Mouse (Mus musculus) neural tube, embryonic 11.5 days (tissue): ENCODE measurements around the gene Olfr1313. TPM values are rescaled to one million over a fixed set of nuclear protein-coding genes. Genes with fewer than 3 reads are reported as not detected.
"Not testable (repeated sequence)": the region's sequence is repeated elsewhere in the genome, so short reads cannot be mapped to it uniquely, and the experiment has no call there.

Experiments
- ATAC-seq: fragments of 200-750 bp; cut with Nextera tagmentation; 2 replicates; pipeline ENCODE4 v1.8.0; 2017; ENCODE audit warnings: moderate number of reproducible peaks, mild to moderate bottlenecking, moderate TSS enrichment, moderate library complexity; ENCODE audit not compliant: insufficient read depth, low FRiP score, low TSS enrichment
- DNase-seq: peaks from one replicate; pipeline ENCODE4 v3.0.0-alpha.2; 2015; ENCODE audit warnings: low spot score
- H3K27ac ChIP-seq: fragments of 300-500 bp; sonication (generic); 2 replicates; pipeline ENCODE4 v1.5.1; 2014; ENCODE audit warnings: low read depth, mild to moderate bottlenecking, low read length
- H3K27me3 ChIP-seq: fragments of 300-500 bp; sonication (generic); 2 replicates; pipeline ENCODE4 v1.6.1; 2014; ENCODE audit warnings: mild to moderate bottlenecking, low read length, mixed read lengths; ENCODE audit not compliant: control insufficient read depth, insufficient read depth
- H3K36me3 ChIP-seq: fragments of 300-500 bp; sonication (generic); 2 replicates; pipeline ENCODE4 v1.6.1; 2014; ENCODE audit warnings: mild to moderate bottlenecking, low read length, moderate library complexity, mixed read lengths; ENCODE audit not compliant: control insufficient read depth, insufficient read depth
- H3K4me1 ChIP-seq: fragments of 300-500 bp; sonication (generic); 2 replicates; pipeline ENCODE4 v1.6.1; 2014; ENCODE audit warnings: low read length, mixed read lengths; ENCODE audit not compliant: control insufficient read depth, insufficient read depth
- H3K4me2 ChIP-seq: fragments of 300-500 bp; sonication (generic); 2 replicates; pipeline ENCODE4 v1.6.1; 2014; ENCODE audit warnings: low read depth, mild to moderate bottlenecking, moderate library complexity
- H3K4me3 ChIP-seq: fragments of 300-500 bp; sonication (generic); 2 replicates; pipeline ENCODE4 v1.5.1; 2014; ENCODE audit warnings: low read depth, low read length
- H3K9ac ChIP-seq: fragments of 300-500 bp; sonication (generic); 2 replicates; pipeline ENCODE4 v1.6.1; 2014; ENCODE audit warnings: mild to moderate bottlenecking, low read length
- H3K9me3 ChIP-seq: fragments of 300-500 bp; sonication (generic); 2 replicates; pipeline ENCODE4 v1.6.1; 2016; ENCODE audit warnings: low read length; ENCODE audit not compliant: control insufficient read depth
- WGBS: fragments of 180-500 bp; shearing (Covaris S2); extraction: QIAGEN DNeasy Blood & Tissue Kit; methylation state at CpG from one replicate; pipeline ENCODE4 v1.1.7; 2014; 5-methylcytosine and 5-hydroxymethylcytosine counted together
- polyA plus RNA-seq: library from polyadenylated mRNA; unstranded; fragments of >200 nt; fragmentation: Nextera tagmentation; extraction: Ambion mirVana; gene quantifications from 2 replicates; pipeline ENCODE4 v1.2.1, GENCODE M21; 2014

The Olfr1313 gene
- polyA plus RNA-seq, result not detected in 2 replicates

- Histone ChIP-seq H3K9me3 (no peaks in the 10 kb centered on the region), H3K36me3 (no peaks in the 10 kb centered on the region), H3K4me2 (no peak within 1 kb of the TSS), H3K27me3 (no peaks in the 10 kb centered on the region), H3K4me3 (no peak within 1 kb of the TSS), H3K9ac (no peak within 1 kb of the TSS), H3K27ac (no peak within 1 kb of the TSS), H3K4me1 (no peaks in the 10 kb centered on the region)
- DNase-seq (no peak), ATAC-seq (no peak)
Measured at GRCm38 (mm10) chr2:112077743-112078142, at the start of gene Olfr1313. Olfr1313 (minus strand) TSS chr2:112077843.

- Histone ChIP-seq H3K9me3 (no peaks in the 10 kb centered on the region), H3K4me1 (no peaks in the 10 kb centered on the region), H3K9ac (no peak within 1 kb of the TSS), H3K4me3 (no peak within 1 kb of the TSS), H3K36me3 (no peaks in the 10 kb centered on the region), H3K27me3 (no peaks in the 10 kb centered on the region), H3K4me2 (no peak within 1 kb of the TSS), H3K27ac (no peak within 1 kb of the TSS)
- ATAC-seq, result no peak
- WGBS, result 80% methylated on average over 1 of the region's 1 CpGs
- DNase-seq, result no peak
Measured at GRCm38 (mm10) chr2:112115340-112115739, 37.7 kb upstream of the Olfr1313 start, which contains the start of gene Olfr1315-ps1. Olfr1315-ps1 (minus strand) TSS chr2:112115440.

GRCm38 (mm10) chr2:112096681-112097080, 19.0 kb upstream of the Olfr1313 start, which contains the start of gene Olfr1314:
Olfr1314 (minus strand) TSS chr2:112096781.
- H3K27ac ChIP-seq, result no peak within 1 kb of the TSS
- H3K9ac ChIP-seq, result no peak within 1 kb of the TSS
- ATAC-seq, result no peak
- no peaks in the 10 kb centered on the region for H3K27me3 ChIP-seq
- no peak within 1 kb of the TSS for H3K4me2 ChIP-seq
- H3K4me1 ChIP-seq, result no peaks in the 10 kb centered on the region
- DNase-seq, result no peak
- H3K4me3 ChIP-seq, result no peak within 1 kb of the TSS
- H3K9me3 ChIP-seq, result no peaks in the 10 kb centered on the region
- no peaks in the 10 kb centered on the region for H3K36me3 ChIP-seq

GRCm38 (mm10) chr2:112050138-112050537, 27.5 kb downstream of the Olfr1313 start, which contains the start of gene Olfr1312:
Olfr1312 (minus strand) TSS chr2:112050238.
- DNase-seq (no peak), ATAC-seq (no peak; the same call in 1 of the 2 replicates)
- Histone ChIP-seq H3K9ac (no peak within 1 kb of the TSS), H3K9me3 (no peaks in the 10 kb centered on the region), H3K36me3 (no peaks in the 10 kb centered on the region), H3K4me2 (no peak within 1 kb of the TSS), H3K4me3 (no peak within 1 kb of the TSS), H3K27me3 (no peaks in the 10 kb centered on the region), H3K4me1 (no peaks in the 10 kb centered on the region), H3K27ac (no peak within 1 kb of the TSS)
- 55% methylated on average over 1 of the region's 1 CpGs for WGBS

- H3K27me3 ChIP-seq, DNase-seq, H3K36me3 ChIP-seq, H3K9ac ChIP-seq, H3K4me1 ChIP-seq, H3K9me3 ChIP-seq, ATAC-seq, H3K27ac ChIP-seq, H3K4me2 ChIP-seq, H3K4me3 ChIP-seq: not testable (repeated sequence)
- 59% methylated on average over 6 of the region's 6 CpGs for WGBS
Measured at GRCm38 (mm10) chr2:112026971-112027370, 50.7 kb downstream of the Olfr1313 start.

DNA sequence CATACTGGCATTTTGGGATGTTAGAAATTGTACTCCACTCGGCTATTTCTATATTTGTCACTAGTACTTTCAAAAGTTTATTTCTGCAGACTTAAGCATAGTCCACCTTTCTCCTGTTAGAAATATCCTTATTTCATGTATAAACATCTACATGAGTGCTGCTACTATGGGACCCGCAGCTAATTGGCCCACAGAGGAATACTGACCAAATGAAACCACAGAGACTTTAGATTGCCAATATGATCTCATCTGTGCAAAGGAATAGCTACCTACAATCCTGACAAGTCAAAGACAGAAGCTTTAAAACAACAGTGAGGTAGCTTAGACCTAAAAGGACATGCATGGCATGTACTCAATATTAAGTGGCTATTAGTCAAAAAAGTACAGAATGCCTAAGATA, 53.3 kb downstream of the Olfr1313 start, which contains the start of gene Olfr1311:
Gene Olfr1311 (minus strand): TSS at position 101 of the 400 bp plus-strand sequence.
- no peaks in the 10 kb centered on the region for H3K4me1 ChIP-seq
- H3K9ac ChIP-seq, result no peak within 1 kb of the TSS
- H3K27me3 ChIP-seq, result no peaks in the 10 kb centered on the region
- DNase-seq (no peak), ATAC-seq (no peak)
- H3K4me2 ChIP-seq, result no peak within 1 kb of the TSS
- no peak within 1 kb of the TSS for H3K27ac ChIP-seq
- no peak within 1 kb of the TSS for H3K4me3 ChIP-seq
- H3K36me3 ChIP-seq, result no peaks in the 10 kb centered on the region
- WGBS, result 92% methylated on average over 2 of the region's 2 CpGs
- H3K9me3 ChIP-seq, result no peaks in the 10 kb centered on the region

Other genes with a start within 250 kb of the Olfr1313 start
- gene Olfr1305, start 200.7 kb downstream of the Olfr1313 start, polyA plus RNA-seq, result not detected in 2 replicates
- gene Olfr1306, start 161.6 kb downstream of the Olfr1313 start, polyA plus RNA-seq, result not detected in 2 replicates
- not detected in 2 replicates for gene Olfr1307, start 128.4 kb downstream of the Olfr1313 start, polyA plus RNA-seq
- gene Olfr1308, start 112.9 kb downstream of the Olfr1313 start, polyA plus RNA-seq, result not detected in 2 replicates
- not detected in 2 replicates for gene Olfr1309, start 87.6 kb downstream of the Olfr1313 start, polyA plus RNA-seq
- gene Olfr1310, start 65.1 kb downstream of the Olfr1313 start, polyA plus RNA-seq, result not detected in 2 replicates
- not detected in 2 replicates for gene Olfr1311, start 53.4 kb downstream of the Olfr1313 start, polyA plus RNA-seq
- not detected in 2 replicates for gene Olfr1312, start 27.6 kb downstream of the Olfr1313 start, polyA plus RNA-seq
- gene Olfr1314, start 18.9 kb upstream of the Olfr1313 start, polyA plus RNA-seq, result not detected in 2 replicates
- gene Olfr1315-ps1, start 37.6 kb upstream of the Olfr1313 start, polyA plus RNA-seq, result not detected in 2 replicates
- gene Olfr1316, start 57.1 kb upstream of the Olfr1313 start, polyA plus RNA-seq, result not detected in 2 replicates
- gene Olfr1317, start 62.5 kb upstream of the Olfr1313 start, polyA plus RNA-seq, result not detected in 2 replicates
- gene Olfr1318, start 76.4 kb upstream of the Olfr1313 start, polyA plus RNA-seq, result not detected in 2 replicates
- 9.7 and 12.8 TPM in 2 replicates for gene Lpcat4, start 161.6 kb upstream of the Olfr1313 start, polyA plus RNA-seq
- not detected in 2 replicates for gene Nutm1, start 181.4 kb upstream of the Olfr1313 start, polyA plus RNA-seq
- gene Nop10, start 184.1 kb upstream of the Olfr1313 start, polyA plus RNA-seq, result 167 and 171 TPM in 2 replicates
- gene Slc12a6, start 188.0 kb upstream of the Olfr1313 start, polyA plus RNA-seq, result 15.3 and 15.4 TPM in 2 replicates
- not detected in 2 replicates for gene Gm21985, start 188.5 kb upstream of the Olfr1313 start, polyA plus RNA-seq